Mouse (Mus musculus) right cerebral cortex, postnatal 14 days (tissue): ENCODE data around the gene Ehbp1l1.

Source experiments
- DNase-seq: peaks from one replicate; pipeline ENCODE4 v3.0.0; 2022

Gene Ehbp1l1

DNA sequence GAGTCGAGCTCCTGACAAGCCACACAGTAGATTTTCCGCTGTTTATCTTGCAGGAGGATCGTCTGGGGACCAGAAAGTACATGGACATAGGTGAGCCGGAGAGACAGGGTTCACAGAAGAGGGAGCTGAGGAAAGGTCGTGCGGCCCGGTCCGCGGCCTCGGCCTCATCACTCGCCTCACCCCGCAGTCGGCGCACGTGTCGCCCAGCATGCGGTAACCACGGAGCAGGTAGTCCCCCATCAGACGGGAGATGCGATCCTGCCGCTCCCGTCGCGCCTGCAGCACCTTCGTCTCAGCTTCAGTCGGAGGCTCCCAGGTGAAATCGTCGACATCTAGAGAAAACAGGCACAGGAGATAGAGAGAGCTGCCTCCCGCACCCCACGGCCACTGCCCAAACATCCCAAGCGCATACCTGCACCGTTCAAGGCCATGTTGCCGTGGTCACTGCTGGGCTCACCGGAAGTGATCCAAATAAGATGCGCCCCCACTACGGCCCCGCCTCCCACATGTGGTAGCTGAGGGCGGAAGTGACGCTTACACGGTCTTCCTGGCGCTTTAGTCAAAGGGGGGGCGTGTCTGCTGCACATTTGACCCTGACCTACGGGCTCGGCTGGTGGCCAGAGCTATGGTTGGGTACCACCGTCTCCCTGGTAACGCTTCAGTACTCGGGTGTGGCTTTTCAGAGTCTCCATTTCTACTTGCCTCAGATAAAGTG, 5.3 kb upstream of the Ehbp1l1 start:
- DNase-seq: peak; percentile 93

DNA sequence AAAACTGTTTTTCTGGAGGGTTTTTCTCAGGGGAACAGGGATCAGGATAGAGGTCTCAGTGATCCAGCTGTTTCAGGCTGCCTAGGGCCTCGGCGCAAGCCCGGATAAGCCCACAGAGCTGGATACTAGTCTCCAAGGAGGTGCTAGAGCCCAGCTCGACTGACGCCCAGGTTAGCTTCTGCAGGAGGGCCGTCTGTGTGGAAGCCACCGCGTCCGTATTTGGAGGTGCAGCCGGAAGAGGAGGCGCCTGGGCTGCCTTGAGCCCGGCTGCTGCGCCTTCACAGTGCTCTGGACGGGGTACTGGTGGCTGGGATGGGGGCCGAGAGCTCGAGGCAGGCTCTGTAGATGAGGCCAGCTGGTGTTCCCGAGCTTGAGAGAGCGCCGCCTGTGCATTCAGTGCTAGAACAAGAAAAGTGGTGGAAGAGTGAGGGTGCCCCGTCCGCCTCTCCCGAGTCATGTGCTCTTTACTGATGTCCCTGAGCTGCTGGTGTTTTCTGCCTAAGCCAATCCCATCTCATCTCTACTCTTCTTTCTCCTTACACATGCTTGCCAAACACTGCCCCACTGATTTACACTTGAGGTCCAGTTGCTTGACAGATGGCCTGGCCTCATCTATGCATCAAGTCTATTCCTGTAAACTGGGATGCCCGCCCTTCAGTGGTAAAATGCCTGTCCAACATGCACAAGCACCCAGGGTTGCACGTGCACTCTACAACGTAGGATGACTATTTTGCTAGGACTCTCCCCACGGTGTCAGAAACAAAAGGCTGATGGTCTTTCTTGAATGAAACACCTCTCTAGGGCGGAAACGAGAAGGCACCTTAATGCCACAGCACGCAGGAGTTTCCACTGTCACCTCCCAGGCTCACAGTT, 4.4 kb upstream of the Ehbp1l1 start:
- DNase-seq: peak; percentile 44

DNA sequence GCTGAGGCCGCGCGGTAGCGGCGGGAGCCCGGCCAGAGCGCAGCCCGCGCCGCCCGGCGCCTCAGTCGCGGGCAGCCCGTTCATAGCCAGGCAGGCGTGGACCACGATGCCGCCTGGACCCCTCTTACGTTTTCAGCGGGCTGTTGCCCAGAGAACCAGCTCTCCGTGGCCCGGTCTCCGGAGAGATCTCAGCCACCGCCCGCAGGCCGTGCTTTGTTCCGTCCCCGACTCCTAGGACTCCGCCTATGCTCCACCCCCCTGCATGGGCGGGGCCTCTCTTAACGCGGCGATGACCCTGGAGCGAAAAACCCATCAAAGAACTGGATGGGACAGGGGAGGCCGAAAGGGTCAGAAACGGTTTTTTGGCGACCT, 3.3 kb upstream of the Ehbp1l1 start, which contains the start of gene Fam89b:
Fam89b (minus strand) TSS at position 210 of the 372 bp plus-strand sequence.
- peak; percentile 80 for DNase-seq

DNA sequence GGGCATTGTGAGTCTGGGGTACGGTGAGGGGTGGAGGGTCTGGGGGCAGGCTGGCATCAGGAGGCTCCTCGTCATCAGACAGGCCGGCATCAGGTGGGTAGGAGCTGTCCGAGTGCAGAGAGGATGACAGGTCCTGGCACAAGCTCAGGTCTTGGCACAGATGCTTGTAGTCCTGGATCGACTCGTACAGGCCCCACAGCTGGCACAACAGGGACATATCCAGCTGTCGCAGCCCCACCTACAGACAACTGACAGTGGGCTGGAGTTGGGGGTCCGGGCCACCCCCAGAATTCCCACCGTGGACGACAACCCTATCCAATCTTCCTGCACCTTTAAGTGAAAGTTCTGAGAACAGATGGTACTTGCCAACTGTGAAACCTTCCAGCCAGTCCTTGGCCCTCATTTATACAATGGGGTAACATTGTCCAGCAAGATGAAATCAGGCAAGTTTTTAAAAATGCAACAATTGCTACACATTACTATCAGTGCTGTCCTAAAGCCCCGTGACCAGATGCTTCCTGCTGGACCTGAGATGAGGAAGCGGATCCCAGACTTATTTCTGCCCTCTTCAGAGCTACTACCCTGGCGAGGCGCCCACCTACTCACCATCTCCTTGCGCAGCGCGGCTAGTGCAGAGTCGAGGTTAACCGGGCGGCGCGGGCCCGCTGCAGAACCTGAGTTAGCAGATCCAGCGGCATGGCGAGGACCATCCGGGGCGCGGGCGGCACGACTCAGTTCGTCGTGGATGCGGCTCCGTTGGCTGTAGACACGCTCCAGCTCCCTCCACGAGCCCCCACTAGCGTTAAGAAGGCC, 2.7 kb upstream of the Ehbp1l1 start:
- DNase-seq: peak; percentile 76

DNA sequence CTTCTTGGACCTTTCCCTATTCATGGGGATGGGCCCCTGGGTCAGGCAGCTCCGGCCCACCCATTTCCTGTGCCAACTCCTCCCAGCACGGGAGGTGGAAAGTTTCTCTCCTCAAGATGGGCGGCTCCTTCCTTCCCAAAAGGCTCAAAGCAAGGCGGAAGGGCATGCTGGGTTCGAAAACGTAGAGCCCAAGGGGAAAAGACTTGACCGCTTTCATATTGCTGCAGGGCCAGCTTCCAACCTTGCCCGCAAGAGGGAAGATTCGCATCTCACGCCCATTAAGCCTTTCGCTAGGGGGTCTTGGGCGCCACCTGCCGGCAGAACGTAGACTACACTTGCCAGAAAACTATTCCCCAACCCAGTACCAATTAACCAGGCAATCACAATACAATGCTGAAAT, 1.6 kb upstream of the Ehbp1l1 start:
- DNase-seq: peak; percentile 90

DNA sequence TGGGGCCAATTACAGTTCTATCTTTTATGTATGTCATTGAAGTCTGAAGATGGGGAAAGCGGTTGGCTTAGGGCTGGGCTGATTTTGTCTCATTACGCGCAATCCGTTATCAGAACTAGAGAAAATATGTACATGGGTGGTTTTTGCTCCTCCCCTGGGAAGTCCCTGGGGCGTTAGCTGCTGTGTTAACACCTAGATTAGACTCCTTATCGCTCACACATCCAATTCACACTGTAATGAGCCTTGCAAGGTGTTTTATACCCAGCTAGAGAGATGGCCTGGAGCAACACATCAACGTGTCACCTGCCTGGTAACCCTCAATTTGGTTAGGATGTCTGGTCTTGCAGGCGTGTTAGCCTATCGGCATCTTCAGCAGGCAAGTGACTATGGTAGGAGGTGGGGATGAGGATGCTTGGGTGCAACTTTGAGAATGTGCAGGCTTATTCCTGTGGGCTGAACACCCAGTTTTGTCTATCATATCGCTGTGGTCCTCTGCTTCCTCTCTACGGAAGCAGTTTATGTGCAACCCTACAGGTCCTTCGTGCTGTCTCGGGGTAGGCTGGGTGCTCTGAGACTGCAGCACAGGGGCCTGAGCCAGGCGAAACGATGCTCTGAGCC, 953 bp upstream of the Ehbp1l1 start:
- no peak for DNase-seq

DNA sequence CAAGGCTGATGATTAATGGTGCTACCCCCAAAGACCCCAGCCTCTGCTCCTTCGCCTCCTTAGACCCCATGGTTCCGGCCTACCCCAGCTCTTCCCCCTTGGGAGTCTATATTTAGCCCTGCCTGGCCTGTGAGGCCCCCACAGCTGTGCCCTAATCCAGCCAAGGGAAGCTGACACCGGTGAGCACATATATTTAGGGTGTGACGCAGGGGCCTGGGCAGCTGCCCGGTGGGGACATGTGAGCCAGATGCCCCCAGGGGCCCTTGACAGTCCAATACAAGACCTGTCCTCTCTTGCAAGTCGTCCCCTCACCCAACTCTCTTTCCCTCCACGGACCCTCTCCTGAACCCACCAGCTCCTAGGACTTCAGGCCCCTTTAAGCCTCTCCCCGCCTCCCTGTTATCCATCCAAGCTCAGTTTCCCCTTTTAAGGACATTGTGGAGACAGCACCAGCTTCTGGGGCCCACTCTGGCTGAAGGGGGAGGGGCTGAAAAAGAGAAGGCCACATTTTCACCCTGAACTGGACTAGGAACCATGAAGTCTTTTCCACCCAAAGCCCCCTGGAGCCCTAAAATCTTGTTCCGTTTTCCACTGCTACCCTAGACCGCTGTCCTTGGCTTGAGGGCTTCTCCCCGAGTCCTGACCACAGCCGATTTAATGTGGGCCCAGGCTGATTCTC, 949 bp downstream of the Ehbp1l1 start:
- DNase-seq: no peak

DNA sequence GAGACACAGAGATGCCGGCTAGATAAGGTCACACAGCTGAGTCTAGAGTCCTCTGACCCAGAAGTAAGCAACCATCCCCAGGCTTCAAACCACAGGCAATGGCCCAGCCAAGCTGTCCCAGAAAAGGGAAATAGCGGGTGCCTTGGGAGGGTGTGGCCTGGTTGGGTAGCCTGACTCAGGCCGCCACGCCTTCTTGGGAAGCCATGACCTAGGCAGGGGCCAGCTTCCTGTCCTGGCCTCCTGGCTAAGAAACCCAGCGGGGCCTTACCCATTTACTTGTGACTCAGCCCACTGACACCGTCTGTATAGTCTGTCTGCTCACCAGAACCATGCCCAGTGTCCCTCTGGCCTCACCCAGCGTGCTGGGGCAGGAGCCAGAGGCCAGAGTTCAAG, 1.6 kb downstream of the Ehbp1l1 start:
- no peak for DNase-seq

DNA sequence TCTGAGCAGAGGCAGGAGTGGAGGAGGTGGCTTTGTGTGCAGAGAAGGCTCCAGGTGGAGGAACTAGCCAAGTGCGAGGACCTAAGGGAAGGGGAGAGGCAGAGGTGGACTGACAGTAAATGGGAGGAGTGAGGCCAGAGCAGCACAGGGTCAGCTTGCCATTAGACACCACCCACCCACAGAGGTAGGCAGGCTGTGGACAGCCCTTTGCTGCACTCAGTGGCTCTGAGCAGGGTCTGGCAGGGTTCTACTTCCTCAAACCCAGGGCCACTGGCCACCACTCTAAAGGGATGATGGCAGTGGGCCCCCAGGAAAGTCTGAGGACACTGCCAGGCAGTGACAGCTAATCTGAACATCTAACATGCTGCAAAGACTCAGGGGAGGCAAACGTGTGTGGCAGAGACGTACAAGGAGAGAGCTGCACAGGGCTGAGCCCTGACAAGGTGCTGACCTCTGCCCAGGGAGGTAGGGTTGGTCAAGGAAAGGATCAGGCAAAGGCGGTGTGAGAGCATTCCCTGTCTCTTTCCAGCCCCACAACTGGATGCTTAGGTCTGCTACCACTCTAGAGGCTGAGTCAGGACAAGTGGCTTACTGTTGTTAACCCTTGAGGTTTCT, 2.1 kb downstream of the Ehbp1l1 start:
- DNase-seq: no peak

DNA sequence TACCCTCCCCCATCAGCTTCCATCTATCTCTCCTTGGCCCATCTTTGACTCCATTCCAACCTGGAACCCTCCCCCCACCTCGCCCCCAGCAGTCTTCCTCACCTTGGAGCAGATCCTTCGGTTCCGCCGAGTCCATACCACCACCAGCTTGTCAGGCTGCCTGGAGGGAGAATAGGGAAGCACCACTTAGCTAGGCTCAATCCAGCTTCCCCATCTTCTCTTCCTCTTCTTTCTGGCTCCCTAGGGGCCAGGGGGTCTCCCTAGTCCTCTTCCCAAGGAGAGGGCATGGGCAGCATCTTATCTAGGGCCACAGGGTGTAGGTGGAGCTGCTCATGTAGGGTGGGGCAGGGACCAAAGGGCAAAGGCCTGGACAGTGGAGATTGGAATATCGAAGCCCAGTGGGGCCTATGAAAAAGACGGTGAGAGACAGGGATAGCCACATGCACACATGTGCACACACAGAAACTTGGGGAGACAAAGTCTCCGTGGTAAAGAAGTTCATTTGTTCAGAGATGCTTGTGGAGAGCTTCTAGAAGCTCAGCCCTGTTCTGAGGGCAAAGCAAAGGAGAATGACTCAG, 3.2 kb downstream of the Ehbp1l1 start:
- no peak for DNase-seq

DNA sequence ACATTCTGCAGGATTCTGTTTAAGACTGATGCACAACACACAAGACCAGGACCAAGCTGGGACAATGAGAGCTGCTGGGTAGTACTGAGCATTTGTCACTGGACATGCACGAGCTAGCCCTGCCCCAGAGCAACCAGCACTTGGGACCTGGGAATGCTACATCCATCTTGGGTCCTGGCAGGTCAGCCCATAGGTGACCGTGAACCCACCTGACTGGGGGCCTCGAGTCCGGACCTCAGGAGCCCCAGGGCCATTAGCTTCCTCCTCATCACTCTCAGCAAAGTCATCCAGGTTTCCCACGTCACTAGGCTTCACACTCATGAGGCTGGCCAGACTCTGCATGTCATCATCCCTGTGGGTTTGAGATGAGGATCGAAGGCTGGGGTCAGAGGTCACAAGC, 4.9 kb downstream of the Ehbp1l1 start:
- no peak for DNase-seq

DNA sequence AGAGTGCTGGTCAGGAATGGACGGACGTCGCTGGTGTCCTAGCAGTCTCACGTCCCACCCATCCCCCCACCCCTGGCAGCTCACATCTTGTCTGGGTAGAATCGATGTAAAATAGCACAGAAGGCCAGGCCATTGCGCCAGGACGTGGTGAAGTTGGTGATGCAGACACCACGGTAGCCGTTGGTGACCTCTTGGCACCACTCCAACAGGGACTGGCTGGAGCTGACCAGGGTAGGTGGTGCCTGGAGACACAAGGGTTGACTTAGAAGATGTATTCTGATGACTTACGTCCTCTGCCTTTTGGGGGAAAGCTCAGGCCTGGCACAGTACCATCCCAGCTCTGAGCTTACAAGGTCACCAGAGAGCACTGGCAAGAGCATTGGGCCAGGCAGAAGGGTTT, 9.2 kb downstream of the Ehbp1l1 start:
- no peak for DNase-seq

DNA sequence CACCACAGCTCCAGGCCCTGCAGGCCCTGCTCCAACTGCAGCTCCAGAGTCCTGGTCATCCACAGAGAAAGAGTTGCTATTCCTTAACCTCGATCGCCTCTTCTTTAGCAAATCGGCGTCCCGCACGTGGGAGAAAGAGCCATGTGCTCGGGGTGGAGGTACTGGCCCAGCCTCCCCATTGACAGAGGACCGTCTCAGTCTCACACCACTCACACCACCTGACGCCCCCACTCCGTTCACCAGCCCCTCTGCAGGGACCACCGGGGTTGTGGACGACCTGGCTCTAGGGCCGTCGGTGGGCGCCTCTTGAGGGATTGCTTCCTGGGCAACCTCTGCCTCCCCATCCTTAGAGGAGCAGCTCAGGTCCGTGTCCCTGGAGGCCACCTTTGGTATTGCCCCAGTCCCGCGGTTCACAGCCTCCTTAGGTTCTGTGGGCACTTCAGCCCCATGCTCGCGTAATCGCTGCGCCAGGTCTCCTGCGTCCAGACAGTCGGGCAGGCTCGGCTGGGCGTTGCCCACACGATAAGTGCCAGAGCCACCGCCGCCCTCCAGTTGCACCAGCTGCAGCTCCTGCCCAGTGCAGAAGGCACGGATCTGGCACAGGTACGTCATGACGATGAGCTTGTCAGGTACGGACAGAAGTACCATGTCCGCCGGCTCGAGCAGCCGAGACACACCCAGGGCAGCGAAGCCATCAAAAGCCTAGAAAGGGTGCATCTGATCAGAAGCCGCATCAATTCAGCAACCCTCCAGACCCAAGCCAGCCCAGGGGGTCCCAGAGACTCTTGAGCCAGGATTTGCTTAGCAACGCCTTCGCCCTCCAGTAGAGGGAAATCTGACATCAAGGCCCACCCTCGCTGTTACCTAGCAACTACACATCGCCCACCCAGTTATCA, 10.1 kb downstream of the Ehbp1l1 start:
- DNase-seq: peak; percentile 60

DNA sequence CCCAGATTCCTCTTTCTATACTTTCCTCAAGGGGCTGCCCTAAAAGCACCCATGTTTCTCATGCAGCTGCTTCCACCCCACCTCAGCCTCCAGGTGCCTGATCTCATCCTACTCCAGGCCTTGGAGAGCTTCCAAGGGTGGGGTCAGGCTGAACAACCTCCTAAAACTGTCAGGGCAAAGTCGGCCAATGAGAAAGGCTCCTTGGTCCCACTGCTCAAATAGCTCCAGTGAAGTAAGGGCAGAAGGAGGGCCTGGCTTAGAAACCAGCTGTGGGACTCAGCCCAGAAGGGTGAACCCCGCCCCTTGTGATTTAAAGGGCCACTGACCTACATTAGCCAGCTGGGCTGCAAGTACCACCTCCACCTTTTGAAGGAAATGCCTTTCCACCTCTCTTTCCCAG, 12.4 kb downstream of the Ehbp1l1 start:
- no peak for DNase-seq

DNA sequence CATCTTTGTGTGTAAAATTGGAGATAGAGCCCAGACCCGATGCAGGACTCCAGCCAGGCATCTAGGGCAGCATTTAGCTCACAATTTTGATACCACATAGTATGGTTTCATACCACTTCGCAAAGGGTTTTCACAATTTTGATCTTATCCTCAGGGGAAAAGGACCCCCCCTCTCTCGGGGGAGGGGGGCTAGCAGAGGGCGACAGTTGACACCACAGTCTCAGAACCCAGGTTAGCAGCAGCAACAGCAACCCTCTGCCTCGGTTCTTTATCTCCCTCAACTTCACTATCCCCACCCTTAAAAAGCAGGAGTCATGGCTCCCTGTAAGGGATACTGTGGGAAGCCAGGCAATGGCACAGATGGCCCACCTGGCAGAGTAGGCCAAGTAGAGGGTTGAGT, 12.9 kb downstream of the Ehbp1l1 start:
- no peak for DNase-seq

DNA sequence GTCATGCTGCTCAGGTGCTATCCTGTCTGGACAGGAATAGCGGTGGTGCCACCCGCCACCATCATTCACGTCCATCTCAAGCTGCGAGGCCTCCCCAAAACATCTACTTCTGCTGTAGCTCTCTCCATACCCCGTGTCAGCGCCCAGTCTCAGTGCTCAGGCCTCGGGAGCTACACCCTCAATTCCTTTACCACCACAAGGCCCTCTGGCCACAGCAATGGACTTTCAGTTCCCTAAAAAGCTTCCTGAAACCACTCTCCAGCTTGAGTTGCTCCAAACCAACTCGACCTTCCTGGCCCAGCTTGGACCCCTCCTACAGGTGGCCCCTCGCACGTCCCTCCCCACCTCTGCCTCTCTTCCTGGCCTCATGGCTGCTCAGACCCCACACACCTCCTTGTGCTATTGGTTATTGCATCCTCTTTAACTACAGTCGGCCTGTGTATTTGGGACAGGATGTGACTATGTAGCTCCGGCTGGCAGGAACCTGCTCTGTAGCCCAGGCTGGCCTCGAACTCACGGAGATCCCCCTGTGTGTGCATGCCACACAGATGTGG, 14.1 kb downstream of the Ehbp1l1 start:
- no peak for DNase-seq

DNA sequence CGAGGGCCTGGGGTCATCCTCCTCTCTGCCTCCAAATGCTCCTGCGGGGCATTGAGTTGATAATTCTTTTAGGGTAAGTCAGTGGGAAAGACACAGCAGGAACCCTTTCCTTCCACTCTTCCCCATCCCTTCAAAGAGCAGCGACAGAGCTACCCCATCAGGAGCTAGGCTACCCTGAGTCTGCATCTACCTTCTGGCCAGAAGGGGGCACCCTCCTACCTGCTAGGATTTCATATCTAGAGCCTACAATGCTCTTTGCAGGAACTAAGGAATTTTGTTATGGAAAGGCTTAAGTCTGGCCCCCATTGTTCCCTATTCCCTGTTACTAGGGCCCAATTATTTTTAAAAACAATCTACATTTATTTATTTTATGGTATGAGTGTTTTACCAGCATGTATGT, 14.9 kb downstream of the Ehbp1l1 start:
- peak; percentile 83 for DNase-seq

DNA sequence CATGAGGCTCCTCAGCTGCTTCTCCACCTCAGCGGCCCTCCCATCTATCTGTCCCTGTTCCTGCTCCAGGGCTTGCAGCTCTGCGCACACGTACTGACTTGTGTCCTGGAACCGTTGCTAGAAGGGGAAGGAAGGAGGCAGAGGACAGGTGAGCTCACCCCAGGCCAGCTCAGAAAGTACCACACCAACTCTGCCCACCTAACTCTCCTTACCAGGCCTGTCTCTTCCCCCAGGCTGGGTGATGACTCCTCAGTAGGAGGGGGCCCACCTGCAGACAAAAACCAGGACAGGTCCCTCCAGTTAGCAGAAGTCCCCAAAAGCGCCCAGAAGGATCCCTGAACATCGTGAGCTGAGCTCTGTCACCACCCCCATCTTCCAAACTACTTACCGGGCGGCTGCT, 15.5 kb downstream of the Ehbp1l1 start:
- no peak for DNase-seq

DNA sequence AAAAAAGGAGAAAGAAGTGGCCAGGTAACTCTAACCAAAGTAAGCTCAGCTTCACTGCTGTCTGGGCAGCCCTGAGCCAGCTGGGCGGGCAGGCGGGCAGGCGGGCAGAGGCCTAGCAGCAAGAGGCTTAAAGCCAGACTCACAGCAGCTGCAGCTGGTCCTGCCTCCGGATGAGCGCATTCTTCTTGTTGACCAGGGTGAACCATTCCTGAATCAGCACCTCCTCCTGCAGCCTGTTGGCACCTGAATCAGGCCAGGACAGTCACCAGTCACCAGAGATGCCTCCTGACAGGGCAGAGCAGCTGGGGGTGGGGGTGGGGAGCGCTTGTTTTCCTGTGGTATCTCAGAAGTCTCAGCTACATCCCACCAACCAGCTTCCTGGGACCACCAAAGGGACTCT, 16.0 kb downstream of the Ehbp1l1 start:
- no peak for DNase-seq
